Comparison of ENCODE assay signal across 21 mouse cellular contexts in genomic region chr19:4517483-4517882, GRCm38 (mm10). TPM values are rescaled to one million over a fixed set of nuclear protein-coding genes. Genes with fewer than 3 reads are reported as not detected.
DNase-seq lines count a peak whose midpoint lies in the region; ATAC-seq lines count a peak whose summit lies in the region.
"Had no signal": no experiment of that assay in that cellular context is flagged by ENCODE, and none has a peak within 500 bp of the region (broad histone marks: within the 10 kb centered on the region; RNA-seq: fewer than 3 reads in every experiment).

No protein-coding gene starts in this region.

- peak; percentile 39; the same call in 1 of the 2 replicates for ATAC-seq in embryonic facial prominence, embryonic 15.5 days (ENCODE audit: insufficient number of reproducible peaks, low FRiP score, low TSS enrichment, low read depth)
- ATAC-seq: CD4-positive, CD25-positive, alpha-beta regulatory T cell, adult 4 months; forebrain, embryonic 15.5 days; midbrain, embryonic 16.5 days; Patski had no signal

- H3K36me3 ChIP-seq in embryonic facial prominence, embryonic 15.5 days = no peaks in the 10 kb centered on the region
- H3K36me3 ChIP-seq: forebrain, embryonic 15.5 days; heart, embryonic 13.5 days; kidney, embryonic 15.5 days had no signal

- H3K27me3 ChIP-seq in embryonic facial prominence, embryonic 15.5 days = no peaks in the 10 kb centered on the region
- H3K27me3 ChIP-seq: forebrain, embryonic 15.5 days; heart, embryonic 13.5 days; kidney, embryonic 15.5 days; Patski had no signal

- H3K9ac ChIP-seq in embryonic facial prominence, embryonic 15.5 days = no peak overlapping the region
- H3K9ac ChIP-seq: forebrain, embryonic 15.5 days; heart, embryonic 13.5 days; kidney, embryonic 15.5 days had no signal

- peak; percentile 64 for DNase-seq in gastrocnemius, adult 18-20 months (ENCODE audit: low spot score)
- no peak for DNase-seq in gastrocnemius, postnatal 14 days
- DNase-seq in 416B (ENCODE audit: low read depth) = peak; percentile 24
- DNase-seq in R1 (ENCODE audit: low read depth, low spot score) = peak; percentile 11
- DNase-seq in urinary bladder, postnatal 36 days (ENCODE audit: low spot score in 2 of 2) = no peak
- DNase-seq in right cerebral cortex, adult 2 months (ENCODE audit: low spot score in 2 of 2) = no peak
- DNase-seq: cerebellum, adult 11 months; heart, postnatal 4 days; lung, adult 18-20 months had no signal

- H3K4me3 ChIP-seq in embryonic facial prominence, embryonic 15.5 days (replicated peaks) = no peak overlapping the region
- H3K4me3 ChIP-seq: forebrain, embryonic 15.5 days; heart, embryonic 13.5 days; kidney, embryonic 15.5 days; layer of hippocampus, adult 2 months had no signal

- peaks cover 31% of the 10 kb centered on the region for H3K4me1 ChIP-seq in embryonic facial prominence, embryonic 15.5 days

- no peak overlapping the region for H3K4me2 ChIP-seq in embryonic facial prominence, embryonic 15.5 days (replicated peaks)
- H3K4me2 ChIP-seq: forebrain, embryonic 15.5 days; heart, embryonic 13.5 days; kidney, embryonic 15.5 days had no signal

- H3K9me3 ChIP-seq in embryonic facial prominence, embryonic 15.5 days (replicated peaks) = no peaks in the 10 kb centered on the region
- H3K9me3 ChIP-seq: forebrain, embryonic 15.5 days; heart, embryonic 13.5 days; kidney, embryonic 15.5 days had no signal

- WGBS in embryonic facial prominence, embryonic 15.5 days = 50% methylated on average over 1 of the region's 1 CpGs

- H3K27ac ChIP-seq in embryonic facial prominence, embryonic 15.5 days (replicated peaks) = no peak overlapping the region
- H3K27ac ChIP-seq: forebrain, embryonic 15.5 days; heart, embryonic 13.5 days; kidney, embryonic 15.5 days; layer of hippocampus, adult 2 months; macrophage had no signal

- intact Hi-C loops in gastrocnemius, postnatal 14 days (cut with DNase I; ENCODE audit: low total_unique reads) = no loop called here

RNA-seq across cellular contexts. Expression of gene Pcx, which starts 7.2 kb away (rescaled TPM):
- total RNA-seq in gastrocnemius, adult 18-20 months (2021) = 100 to 1,000 TPM in 1 of 2 experiments, 10 to 100 TPM in 1; 57.4 to 111 TPM
- total RNA-seq in gastrocnemius, postnatal 14 days (2021) = 10 to 100 TPM; 16.1 to 17.4 TPM
- 20.1 and 20.2 TPM in 2 replicates for polyA plus RNA-seq in embryonic facial prominence, embryonic 15.5 days (2015; fragmentation: Nextera tagmentation; extraction: Ambion mirVana)

RNA-seq across cellular contexts. Expression of gene 2010003K11Rik, which starts 19.1 kb away (rescaled TPM):
- total RNA-seq in gastrocnemius, adult 18-20 months (2021) = not detected
- total RNA-seq in gastrocnemius, postnatal 14 days (2021) = not detected
- polyA plus RNA-seq in embryonic facial prominence, embryonic 15.5 days (2015; fragmentation: Nextera tagmentation; extraction: Ambion mirVana) = not detected in 2 replicates
- total RNA-seq: common myeloid progenitor, adult 5-6 weeks; heart, postnatal 4 days; layer of hippocampus, adult 2 months; left cerebral cortex, adult 8-10 months had no signal
- polyA plus RNA-seq: CD4-positive, CD25-positive, alpha-beta regulatory T cell, adult 4 months; forebrain, embryonic 15.5 days; heart, embryonic 13.5 days; kidney, embryonic 15.5 days; limb, embryonic 14.5 days; macrophage; midbrain, embryonic 16.5 days had no signal

RNA-seq across cellular contexts. Expression of gene Syt12, which starts 40.2 kb away (rescaled TPM):
- 1 to 10 TPM; 1.9 to 2.1 TPM for total RNA-seq in gastrocnemius, adult 18-20 months (2021)
- 1 to 10 TPM; 2.1 to 5.4 TPM for total RNA-seq in gastrocnemius, postnatal 14 days (2021)
- 1.5 and 1.7 TPM in 2 replicates for polyA plus RNA-seq in embryonic facial prominence, embryonic 15.5 days (2015; fragmentation: Nextera tagmentation; extraction: Ambion mirVana)
- total RNA-seq: common myeloid progenitor, adult 5-6 weeks had no signal
- polyA plus RNA-seq: CD4-positive, CD25-positive, alpha-beta regulatory T cell, adult 4 months; macrophage had no signal

Comparison
In these comparisons a context has a peak if more than half of its experiments do, and no peak if none do; other contexts are left out.
1. DNase-seq: peak in gastrocnemius, adult 18-20 months (single experiment), 416B (single experiment) and R1 (single experiment); none in gastrocnemius, postnatal 14 days (single experiment), urinary bladder, postnatal 36 days (0 of 2) and right cerebral cortex, adult 2 months (0 of 2).